Mouse (Mus musculus) hematopoietic multipotent progenitor cell, adult 10-12 weeks (in vitro differentiated cells): ENCODE measurements around the gene Itpr2. TPM values are rescaled to one million over a fixed set of nuclear protein-coding genes. Genes with fewer than 3 reads are reported as not detected.

Experiments
- polyA plus RNA-seq: library from polyadenylated mRNA; stranded (reverse); fragments of >175 nt; gene quantifications from 2 replicates; pipeline ENCODE4 v1.2.3, GENCODE M21; 2012; ENCODE audit warnings: low replicate concordance

Itpr2 gene
- 10.6 and 10.9 TPM in 2 replicates for polyA plus RNA-seq

GRCm38 (mm10) chr6:146501866-146502804 lies at the start of gene Itpr2:
Itpr2 (minus strand) TSS chr6:146502223.

Other genes with a start within 250 kb of the Itpr2 start
- gene Fgfr1op2, start 75.0 kb upstream of the Itpr2 start, polyA plus RNA-seq, result 54.9 and 137 TPM in 2 replicates
- gene Ints13, start 75.6 kb upstream of the Itpr2 start, polyA plus RNA-seq, result 25.0 and 36.7 TPM in 2 replicates
- gene Med21, start 140.3 kb upstream of the Itpr2 start, polyA plus RNA-seq, result 3.0 and 4.4 TPM in 2 replicates
- gene Tm7sf3, start 140.6 kb upstream of the Itpr2 start, polyA plus RNA-seq, result 8.2 and 12.9 TPM in 2 replicates
- 0.54 and 0.92 TPM in 2 replicates for gene Stk38l, start 222.8 kb upstream of the Itpr2 start, polyA plus RNA-seq